Mouse (Mus musculus) v-Abl transformed pro-B cells (cell line): Measurements from ENCODE around the gene Shq1.

ENCODE experiments used
- in situ Hi-C, 2 experiments: fragments of 400-800 bp; cut with MboI; formaldehyde crosslinking; loops; one replicate each; pipeline ENCODE4 v1.15.1; 2025; ENCODE audit not compliant: unreplicated experiment in 2 of 2

Shq1 gene

GRCm38 (mm10) chr6:100539698-100540097, 131.3 kb downstream of the Shq1 start:
- in situ Hi-C loops = no loop called here

GRCm38 (mm10) chr6:100538570-100538969, 132.4 kb downstream of the Shq1 start:
- in situ Hi-C loops = no loop called here

GRCm38 (mm10) chr6:100537987-100538386, 133.0 kb downstream of the Shq1 start:
- in situ Hi-C loops = no loop called here

GRCm38 (mm10) chr6:100537042-100537441, 133.9 kb downstream of the Shq1 start:
- in situ Hi-C loops = no loop called here

GRCm38 (mm10) chr6:100533364-100533763, 137.6 kb downstream of the Shq1 start:
- in situ Hi-C loops = no loop called here

GRCm38 (mm10) chr6:100532326-100532725, 138.6 kb downstream of the Shq1 start:
- in situ Hi-C loops = no loop called here

- in situ Hi-C loops = loop anchor here (5.0 kb wide), 2 partner anchors 622 to 627 kb away; no protein-coding TSS in a partner anchor
Measured at GRCm38 (mm10) chr6:100529673-100530072, 141.3 kb downstream of the Shq1 start.

GRCm38 (mm10) chr6:100528556-100528955, 142.4 kb downstream of the Shq1 start:
- in situ Hi-C loops = loop anchor here (5.0 kb wide), 2 partner anchors 621 to 626 kb away; no protein-coding TSS in a partner anchor

- in situ Hi-C loops = loop anchor here (5.0 kb wide), 2 partner anchors 621 to 626 kb away; no protein-coding TSS in a partner anchor
Measured at GRCm38 (mm10) chr6:100527972-100528371, 143.0 kb downstream of the Shq1 start.

- in situ Hi-C loops = loop anchor here (5.0 kb wide), 2 partner anchors 620 to 625 kb away; no protein-coding TSS in a partner anchor
Measured at GRCm38 (mm10) chr6:100527161-100527560, 143.8 kb downstream of the Shq1 start.

- in situ Hi-C loops = loop anchor here (5.0 kb wide), 2 partner anchors 619 to 624 kb away; no protein-coding TSS in a partner anchor
Measured at GRCm38 (mm10) chr6:100526066-100526465, 144.9 kb downstream of the Shq1 start.

GRCm38 (mm10) chr6:100525496-100525895, 145.5 kb downstream of the Shq1 start:
- in situ Hi-C loops = loop anchor here (5.0 kb wide), 2 partner anchors 618 to 623 kb away; no protein-coding TSS in a partner anchor

GRCm38 (mm10) chr6:100522495-100522894, 148.5 kb downstream of the Shq1 start:
- in situ Hi-C loops = loop anchor here in 1 of 2 experiments (5.0 kb wide), 1 partner anchor 720 kb away; no protein-coding TSS in a partner anchor

- in situ Hi-C loops = loop anchor here in 1 of 2 experiments (5.0 kb wide), 1 partner anchor 720 kb away; no protein-coding TSS in a partner anchor
Measured at GRCm38 (mm10) chr6:100521615-100522398, 149.2 kb downstream of the Shq1 start.

- in situ Hi-C loops = loop anchor here in 1 of 2 experiments (5.0 kb wide), 1 partner anchor 718 kb away; no protein-coding TSS in a partner anchor
Measured at GRCm38 (mm10) chr6:100520558-100521099, 150.3 kb downstream of the Shq1 start.

- in situ Hi-C loops = loop anchor here in 1 of 2 experiments (5.0 kb wide), 1 partner anchor 718 kb away; no protein-coding TSS in a partner anchor
Measured at GRCm38 (mm10) chr6:100519837-100520236, 151.1 kb downstream of the Shq1 start.
